Mouse (Mus musculus): ENCODE measurements at regions not wholly inside any gene's neighbourhood (a gene's known extent, or its start where the extent isn't known, plus 50 kb on each side); places are given as distances from the start of the nearest gene placed in this dataset.

GRCm38 (mm10) chr11:6900357-6900756, 62.9 kb upstream of the Gm11983 start:
- no peaks in the 10 kb centered on the region for H3K4me1 ChIP-seq
- H3K4me3 ChIP-seq (replicated peaks) = no peak overlapping the region
- H3K27me3 ChIP-seq (replicated peaks) = no peaks in the 10 kb centered on the region
- no peaks in the 10 kb centered on the region for H3K36me3 ChIP-seq (replicated peaks; ENCODE audit: low read length)
- TF ChIP-seq FLI1 (IDR thresholded peaks at IDR 0.05; ENCODE audit: low read length) = no peak
- no peak for TF ChIP-seq GATA1 (IDR thresholded peaks at IDR 0.05; ENCODE audit: borderline replicate concordance, low read length)
- no peaks in the 10 kb centered on the region for H3K9me3 ChIP-seq

GRCm38 (mm10) chr11:6899271-6900005, 62.0 kb upstream of the Gm11983 start:
- Histone ChIP-seq H3K36me3 (replicated peaks; ENCODE audit: low read length) (no peaks in the 10 kb centered on the region), H3K4me1 (no peaks in the 10 kb centered on the region), H3K9me3 (no peaks in the 10 kb centered on the region), H3K27me3 (replicated peaks) (no peaks in the 10 kb centered on the region), H3K4me3 (replicated peaks) (no peak overlapping the region)
- no peak for TF ChIP-seq FLI1 (IDR thresholded peaks at IDR 0.05; ENCODE audit: low read length)
- TF ChIP-seq GATA1 (IDR thresholded peaks at IDR 0.05; ENCODE audit: borderline replicate concordance, low read length) = no peak

DNA sequence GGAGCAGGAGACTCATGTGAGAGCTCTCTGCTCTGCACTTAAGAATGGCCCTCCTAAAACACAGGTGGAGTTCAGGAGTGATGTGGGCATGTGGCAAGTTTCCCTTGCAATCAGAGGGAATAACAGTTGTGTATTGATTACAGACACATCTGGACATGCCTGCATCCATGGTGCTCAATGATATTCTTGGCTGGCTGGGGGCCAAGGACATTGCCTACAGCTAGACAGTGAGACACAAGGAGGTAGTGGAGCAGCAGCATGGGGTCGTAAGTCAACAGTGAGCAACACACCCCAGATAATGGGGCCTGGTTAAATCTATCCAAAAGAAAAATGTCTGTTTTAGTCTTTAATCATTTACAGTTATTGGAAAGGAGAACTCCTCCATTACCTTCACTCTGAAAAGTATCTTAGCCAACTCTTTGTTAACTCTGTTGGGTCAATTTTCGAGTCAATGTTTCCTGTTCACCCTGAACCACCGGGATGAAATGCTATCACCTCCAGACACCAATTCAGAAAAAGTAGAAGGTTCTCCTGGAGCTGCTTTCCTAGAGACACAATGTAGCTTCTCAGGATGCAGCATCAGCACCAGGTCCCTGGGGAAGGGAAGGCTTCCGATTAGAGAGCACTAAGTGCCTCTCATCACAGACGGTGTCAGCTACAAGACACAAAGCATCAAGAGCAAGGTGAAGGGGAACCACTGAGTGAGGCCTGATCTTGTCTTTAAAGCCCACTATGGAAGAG, 61.1 kb upstream of the Gm11983 start:
- no peaks in the 10 kb centered on the region for H3K9me3 ChIP-seq
- no peak overlapping the region for H3K4me3 ChIP-seq (replicated peaks)
- no peaks in the 10 kb centered on the region for H3K27me3 ChIP-seq (replicated peaks)
- H3K36me3 ChIP-seq (replicated peaks; ENCODE audit: low read length) = no peaks in the 10 kb centered on the region
- H3K4me1 ChIP-seq = no peaks in the 10 kb centered on the region
- TF ChIP-seq FLI1 (IDR thresholded peaks at IDR 0.05; ENCODE audit: low read length) (no peak), GATA1 (IDR thresholded peaks at IDR 0.05; ENCODE audit: borderline replicate concordance, low read length) (no peak)

DNA sequence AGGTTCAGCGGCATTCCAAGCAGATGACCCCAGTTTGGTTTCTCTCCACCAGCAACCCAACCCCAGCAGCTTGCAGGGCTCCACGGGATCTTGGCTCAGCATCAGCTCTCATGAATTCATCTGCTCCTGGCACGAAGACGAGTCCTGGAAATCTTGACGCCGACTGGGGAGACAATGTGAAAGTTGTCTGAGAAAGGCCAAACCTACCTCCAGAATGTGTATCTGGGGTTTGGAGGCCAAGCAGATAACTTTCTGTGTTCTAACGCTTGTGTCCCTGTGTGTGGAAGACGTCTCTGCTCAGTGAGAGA, 58.3 kb upstream of the Gm11983 start:
- TF ChIP-seq GATA1 (IDR thresholded peaks at IDR 0.05; ENCODE audit: borderline replicate concordance, low read length) (no peak), FLI1 (IDR thresholded peaks at IDR 0.05; ENCODE audit: low read length) (no peak)
- Histone ChIP-seq H3K9me3 (peaks cover 9% of the 10 kb centered on the region; the same call in 1 of the 2 replicates), H3K27me3 (replicated peaks) (no peaks in the 10 kb centered on the region), H3K4me1 (no peaks in the 10 kb centered on the region), H3K4me3 (replicated peaks) (no peak overlapping the region), H3K36me3 (replicated peaks; ENCODE audit: low read length) (no peaks in the 10 kb centered on the region)

DNA sequence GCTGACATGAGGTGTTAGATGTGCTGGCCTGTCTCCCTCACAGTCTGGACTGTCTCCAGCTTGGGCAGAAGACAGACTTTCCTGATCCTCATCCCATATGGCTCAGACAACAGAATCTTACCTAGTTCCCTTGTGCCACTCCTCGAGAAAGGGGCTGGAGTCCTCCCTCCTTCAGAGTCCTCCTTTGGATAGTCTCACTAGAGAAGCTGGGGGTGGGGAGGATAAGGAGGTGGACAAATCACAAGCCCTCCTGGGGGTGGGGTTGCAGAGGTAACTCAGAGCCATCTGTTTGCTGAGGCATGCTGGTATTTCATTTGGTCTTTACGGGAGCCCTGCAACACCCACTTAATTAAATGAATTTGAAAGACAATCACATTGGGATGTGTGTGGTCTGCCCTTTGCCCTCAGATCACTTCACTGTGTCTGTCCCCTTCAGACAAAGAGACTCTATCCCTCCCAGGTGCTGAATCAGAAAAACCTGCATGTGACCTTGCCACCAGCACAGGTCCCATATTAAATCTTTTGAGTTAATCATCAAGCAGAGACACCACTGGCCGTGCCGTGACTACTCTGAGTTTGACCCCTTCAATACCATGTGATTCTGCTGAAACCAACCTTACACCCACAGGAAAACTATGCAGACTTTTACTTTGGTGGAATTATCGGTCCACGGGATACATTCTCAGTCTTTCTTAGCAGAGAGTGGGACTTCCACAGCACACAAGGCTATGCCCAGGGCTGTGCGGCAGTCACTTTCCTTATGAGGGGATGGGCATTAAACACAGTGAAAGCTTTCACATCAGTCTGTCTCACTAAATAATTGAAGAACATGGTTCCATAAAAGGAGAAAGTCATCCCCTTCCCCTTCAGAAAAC, 57.7 kb upstream of the Gm11983 start:
- Histone ChIP-seq H3K36me3 (replicated peaks; ENCODE audit: low read length) (no peaks in the 10 kb centered on the region), H3K4me3 (replicated peaks) (no peak overlapping the region), H3K4me1 (no peaks in the 10 kb centered on the region), H3K27me3 (replicated peaks) (no peaks in the 10 kb centered on the region), H3K9me3 (peaks cover 11% of the 10 kb centered on the region)
- TF ChIP-seq GATA1 (IDR thresholded peaks at IDR 0.05; ENCODE audit: borderline replicate concordance, low read length) (no peak), FLI1 (IDR thresholded peaks at IDR 0.05; ENCODE audit: low read length) (no peak)

- no peaks in the 10 kb centered on the region for H3K27me3 ChIP-seq (replicated peaks)
- H3K4me1 ChIP-seq = no peaks in the 10 kb centered on the region
- H3K9me3 ChIP-seq = peaks cover 11% of the 10 kb centered on the region
- H3K36me3 ChIP-seq (replicated peaks; ENCODE audit: low read length) = no peaks in the 10 kb centered on the region
- TF ChIP-seq FLI1 (IDR thresholded peaks at IDR 0.05; ENCODE audit: low read length) (no peak), GATA1 (IDR thresholded peaks at IDR 0.05; ENCODE audit: borderline replicate concordance, low read length) (no peak)
- no peak overlapping the region for H3K4me3 ChIP-seq (replicated peaks)
These were observed 56.3 kb upstream of the Gm11983 start for GRCm38 (mm10) chr11:6893734-6894133.

GRCm38 (mm10) chr11:6893063-6893462, 55.6 kb upstream of the Gm11983 start:
- H3K4me1 ChIP-seq = no peaks in the 10 kb centered on the region
- TF ChIP-seq FLI1 (IDR thresholded peaks at IDR 0.05; ENCODE audit: low read length) (no peak), GATA1 (IDR thresholded peaks at IDR 0.05; ENCODE audit: borderline replicate concordance, low read length) (no peak)
- H3K4me3 ChIP-seq (replicated peaks) = no peak overlapping the region
- H3K27me3 ChIP-seq (replicated peaks) = no peaks in the 10 kb centered on the region
- H3K9me3 ChIP-seq = peaks cover 11% of the 10 kb centered on the region
- H3K36me3 ChIP-seq (replicated peaks; ENCODE audit: low read length) = no peaks in the 10 kb centered on the region

GRCm38 (mm10) chr11:6890450-6890849, 53.0 kb upstream of the Gm11983 start:
- no peaks in the 10 kb centered on the region for H3K36me3 ChIP-seq (replicated peaks; ENCODE audit: low read length)
- no peak for TF ChIP-seq FLI1 (IDR thresholded peaks at IDR 0.05; ENCODE audit: low read length)
- TF ChIP-seq GATA1 (IDR thresholded peaks at IDR 0.05; ENCODE audit: borderline replicate concordance, low read length) = no peak
- H3K27me3 ChIP-seq (replicated peaks) = no peaks in the 10 kb centered on the region
- H3K9me3 ChIP-seq = peaks cover 11% of the 10 kb centered on the region
- H3K4me1 ChIP-seq = no peaks in the 10 kb centered on the region
- H3K4me3 ChIP-seq (replicated peaks) = no peak overlapping the region

DNA sequence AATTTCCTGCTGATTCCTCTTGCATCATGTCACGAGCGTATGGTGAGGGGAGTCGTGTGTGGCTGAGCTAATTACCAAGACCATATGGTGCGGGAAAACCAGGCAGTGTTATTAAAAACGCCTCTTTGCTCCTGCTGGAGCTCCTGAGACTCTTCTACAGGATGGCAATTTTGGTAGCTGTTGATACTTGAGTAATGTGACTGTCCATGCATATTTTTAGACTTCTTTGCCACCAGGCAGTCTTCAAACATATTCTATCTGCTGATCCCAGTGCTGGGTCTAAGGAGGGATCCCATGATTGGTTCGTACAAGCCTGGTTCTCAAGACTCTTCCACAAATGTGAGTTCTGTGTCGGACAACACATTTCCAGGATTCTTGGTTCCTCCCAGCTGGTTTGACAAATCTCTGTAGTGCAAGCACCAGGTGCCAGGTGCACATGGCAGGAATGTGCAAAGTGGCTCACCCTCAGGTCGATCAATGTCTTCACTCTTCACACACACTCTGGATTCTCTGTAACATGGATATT, 52.3 kb upstream of the Gm11983 start:
- Histone ChIP-seq H3K4me3 (replicated peaks) (no peak overlapping the region), H3K27me3 (replicated peaks) (no peaks in the 10 kb centered on the region), H3K4me1 (no peaks in the 10 kb centered on the region), H3K9me3 (peaks cover 11% of the 10 kb centered on the region), H3K36me3 (replicated peaks; ENCODE audit: low read length) (no peaks in the 10 kb centered on the region)
- no peak for TF ChIP-seq GATA1 (IDR thresholded peaks at IDR 0.05; ENCODE audit: borderline replicate concordance, low read length)
- TF ChIP-seq FLI1 (IDR thresholded peaks at IDR 0.05; ENCODE audit: low read length) = no peak

All from megakaryocyte, embryonic 14.5 days (primary cell).